In genomic region chr17:83089856-83090692, GRCm38 (mm10) we compare ENCODE assay signal across 22 mouse cellular contexts.
DNase-seq lines count a peak whose midpoint lies in the region; ATAC-seq and TF ChIP-seq lines count a peak whose summit lies in the region.
"Had no signal": no experiment of that assay in that cellular context is flagged by ENCODE, and none has a peak within 500 bp of the region (broad histone marks: within the 10 kb centered on the region; RNA-seq: fewer than 3 reads in every experiment).

No protein-coding gene starts in this region.

- no peak overlapping the region for H3K9ac ChIP-seq in intestine, embryonic 15.5 days
- H3K9ac ChIP-seq in intestine, postnatal 0 days (ENCODE audit: low read depth, low read length): no peak overlapping the region
- H3K9ac ChIP-seq: embryonic facial prominence, embryonic 13.5 days; hindbrain, embryonic 14.5 days; kidney, embryonic 15.5 days; limb, embryonic 15.5 days; liver, postnatal 0 days; midbrain, embryonic 13.5 days; neural tube, embryonic 12.5 days had no signal

- no peak overlapping the region for H3K4me2 ChIP-seq in intestine, embryonic 15.5 days (replicated peaks)
- no peak overlapping the region for H3K4me2 ChIP-seq in intestine, postnatal 0 days (replicated peaks; ENCODE audit: low read depth)
- H3K4me2 ChIP-seq: embryonic facial prominence, embryonic 13.5 days; hindbrain, embryonic 14.5 days; kidney, embryonic 15.5 days; limb, embryonic 15.5 days; midbrain, embryonic 13.5 days; neural tube, embryonic 12.5 days had no signal

- WGBS in cerebellum, adult 2 months: 56% methylated on average over 10 of the region's 10 CpGs
- 45% methylated on average over 10 of the region's 10 CpGs for WGBS in intestine, embryonic 15.5 days
- 60% methylated on average over 10 of the region's 10 CpGs for WGBS in intestine, postnatal 0 days

- intact Hi-C loops in left cerebral cortex, postnatal 4 days (cut with DNase I): no loop called here

- H3K27ac ChIP-seq in cerebellum, adult 2 months (ENCODE audit: insufficient read depth, low read length): no peak overlapping the region
- no peak overlapping the region; the same call in 1 of the 2 replicates for H3K27ac ChIP-seq in intestine, embryonic 15.5 days
- H3K27ac ChIP-seq in intestine, postnatal 0 days (ENCODE audit: low read depth, low read length): no peak overlapping the region
- H3K27ac ChIP-seq: embryonic facial prominence, embryonic 13.5 days; heart, embryonic 10.5 days; hindbrain, embryonic 14.5 days; kidney, embryonic 15.5 days; limb, embryonic 15.5 days; midbrain, embryonic 13.5 days; neural tube, embryonic 12.5 days had no signal

- H3K4me3 ChIP-seq in cerebellum, adult 2 months (replicated peaks; ENCODE audit: insufficient read depth, low read depth, low read length): no peak overlapping the region
- no peak overlapping the region for H3K4me3 ChIP-seq in intestine, embryonic 15.5 days (replicated peaks)
- H3K4me3 ChIP-seq in intestine, postnatal 0 days (ENCODE audit: low read depth, low read length): no peak overlapping the region
- H3K4me3 ChIP-seq: embryonic facial prominence, embryonic 13.5 days; heart, embryonic 10.5 days; kidney, embryonic 15.5 days; limb, embryonic 15.5 days; midbrain, embryonic 13.5 days; neural tube, embryonic 12.5 days had no signal

- TF ChIP-seq CTCF in cerebellum, adult 2 months (IDR thresholded peaks at IDR 0.05; ENCODE audit: borderline replicate concordance, insufficient read depth, low read depth, low read length): no peak
- no peak for TF ChIP-seq CTCF in intestine, postnatal 0 days (IDR thresholded peaks at IDR 0.05; ENCODE audit: low read depth)

- DNase-seq in cerebellum, postnatal 14 days: peak; percentile 11 to 25
- no peak for DNase-seq in cerebellum, adult 2 months
- DNase-seq in gonadal fat pad, adult 2 months (ENCODE audit: low read depth): peak; percentile 36
- DNase-seq in urinary bladder, adult 18-20 months (ENCODE audit: low spot score in 2 of 2): no peak
- no peak for DNase-seq in left cerebral cortex, postnatal 4 days
- DNase-seq: B cell, adult 2 months; cerebellum, adult 9-10 months; kidney, postnatal 4 days; liver, postnatal 0 days; lung, postnatal 10 days; thymus, adult 18-20 months; thymus, postnatal 4 days had no signal

- ATAC-seq in intestine, embryonic 15.5 days: peak; percentile 41; the same call in 1 of the 2 replicates
- no peak for ATAC-seq in intestine, postnatal 0 days
- ATAC-seq: forebrain, embryonic 16.5 days; liver, postnatal 0 days; midbrain, embryonic 13.5 days had no signal

- no peaks in the 10 kb centered on the region for H3K36me3 ChIP-seq in intestine, embryonic 15.5 days
- no peaks in the 10 kb centered on the region for H3K36me3 ChIP-seq in intestine, postnatal 0 days (ENCODE audit: control insufficient read depth, insufficient read depth)
- H3K36me3 ChIP-seq: embryonic facial prominence, embryonic 13.5 days; heart, embryonic 10.5 days; kidney, embryonic 15.5 days; limb, embryonic 15.5 days; midbrain, embryonic 13.5 days; neural tube, embryonic 12.5 days had no signal

- H3K4me1 ChIP-seq in cerebellum, adult 2 months (ENCODE audit: control insufficient read depth, insufficient read depth, low read length): 0 out of 2 replicates have a peak, but pooled peaks cover 2% of the 10 kb centered on the region
- no peaks in the 10 kb centered on the region for H3K4me1 ChIP-seq in intestine, embryonic 15.5 days (replicated peaks)
- H3K4me1 ChIP-seq in intestine, postnatal 0 days (replicated peaks; ENCODE audit: control insufficient read depth, insufficient read depth, low read length): no peaks in the 10 kb centered on the region
- H3K4me1 ChIP-seq: midbrain, embryonic 13.5 days; neural tube, embryonic 12.5 days had no signal

- no peak for TF ChIP-seq POLR2A in cerebellum, adult 2 months (IDR thresholded peaks at IDR 0.05; ENCODE audit: borderline replicate concordance, insufficient read depth, low read length)

- H3K27me3 ChIP-seq in cerebellum, adult 2 months (ENCODE audit: control insufficient read depth, insufficient read depth, low read length): no peaks in the 10 kb centered on the region; the same call in 1 of the 2 replicates
- H3K27me3 ChIP-seq in intestine, embryonic 15.5 days (replicated peaks): no peaks in the 10 kb centered on the region
- no peaks in the 10 kb centered on the region for H3K27me3 ChIP-seq in intestine, postnatal 0 days (replicated peaks; ENCODE audit: control insufficient read depth, insufficient read depth, low read length)
- H3K27me3 ChIP-seq: kidney, embryonic 15.5 days had no signal

- no peaks in the 10 kb centered on the region for H3K9me3 ChIP-seq in intestine, embryonic 15.5 days
- 0 out of 2 replicates have a peak, but pooled peaks cover 4% of the 10 kb centered on the region for H3K9me3 ChIP-seq in intestine, postnatal 0 days (ENCODE audit: control insufficient read depth)
- H3K9me3 ChIP-seq: embryonic facial prominence, embryonic 13.5 days; heart, embryonic 10.5 days; kidney, embryonic 15.5 days; limb, embryonic 15.5 days; midbrain, embryonic 13.5 days; neural tube, embryonic 12.5 days had no signal

Comparison
In these comparisons a context has a peak if more than half of its experiments do, and no peak if none do; other contexts are left out.
1. DNase-seq: peak in cerebellum, postnatal 14 days (2 of 2) and gonadal fat pad, adult 2 months (single experiment); none in cerebellum, adult 2 months (0 of 2), urinary bladder, adult 18-20 months (0 of 2) and left cerebral cortex, postnatal 4 days (single experiment).